Mouse (Mus musculus) right cerebral cortex, adult 18-20 months (tissue): ENCODE results near the gene Tmem8b.

Experiments used
- DNase-seq: peaks from one replicate; pipeline ENCODE4 v3.0.0; 2022; ENCODE audit warnings: mixed read lengths

The Tmem8b gene

GRCm38 (mm10) chr4:43722191-43722590 is 53.4 kb downstream of the Tmem8b start:
- no peak for DNase-seq

GRCm38 (mm10) chr4:43724764-43725163 is 56.0 kb downstream of the Tmem8b start:
- no peak for DNase-seq

- no peak for DNase-seq
Observed at GRCm38 (mm10) chr4:43726228-43726993, 57.6 kb downstream of the Tmem8b start.

- DNase-seq, result peak; percentile 39
Observed at GRCm38 (mm10) chr4:43726995-43727394, 58.2 kb downstream of the Tmem8b start, which contains the start of gene Hrct1. Gene Hrct1, plus strand, starts transcription at chr4:43727188.

GRCm38 (mm10) chr4:43727718-43728575 is 59.2 kb downstream of the Tmem8b start:
- DNase-seq, result no peak

GRCm38 (mm10) chr4:43728576-43728954 is 59.8 kb downstream of the Tmem8b start:
- no peak for DNase-seq

- no peak for DNase-seq
Observed at GRCm38 (mm10) chr4:43729126-43729525, 60.4 kb downstream of the Tmem8b start.

GRCm38 (mm10) chr4:43729794-43730550 is 61.2 kb downstream of the Tmem8b start, which contains the start of gene Spaar:
Gene Spaar, plus strand, starts transcription at chr4:43730034.
- DNase-seq, result no peak

GRCm38 (mm10) chr4:43730750-43731297 is 62.1 kb downstream of the Tmem8b start:
- no peak for DNase-seq

GRCm38 (mm10) chr4:43732171-43732570 is 63.4 kb downstream of the Tmem8b start:
- DNase-seq, result no peak

GRCm38 (mm10) chr4:43733186-43733585 is 64.4 kb downstream of the Tmem8b start:
- no peak for DNase-seq

GRCm38 (mm10) chr4:43737144-43737543 is 68.4 kb downstream of the Tmem8b start:
- no peak for DNase-seq

GRCm38 (mm10) chr4:43738989-43739674 is 70.4 kb downstream of the Tmem8b start:
- no peak for DNase-seq

- no peak for DNase-seq
Observed at GRCm38 (mm10) chr4:43741526-43741925, 72.8 kb downstream of the Tmem8b start.
